Mouse (Mus musculus) megakaryocyte, adult 5-6 weeks (primary cell): ENCODE results near the gene E030018B13Rik. TPM values are rescaled to one million over a fixed set of nuclear protein-coding genes. Genes with fewer than 3 reads are reported as not detected.

Source experiments
- ATAC-seq: 2 replicates; pipeline ENCODE4 v1.8.0; 2016; ENCODE audit warnings: mild to moderate bottlenecking, inconsistent platforms; ENCODE audit not compliant: poor library complexity, severe bottlenecking
- total RNA-seq, 2 experiments: library from RNA; stranded (forward) in 1 of 2; stranded (reverse) in 1 of 2; fragments of 153-499, 151-499 nt in 1 of 2; fragments of 221-1000, 200-1000 nt in 1 of 2; gene quantifications; 2 replicates each; pipeline versions ENCODE4 v1.2.3 to v1.2.4; 2015 to 2017

The E030018B13Rik gene
- total RNA-seq, 2 experiments from 2014 or later = not detected

DNA sequence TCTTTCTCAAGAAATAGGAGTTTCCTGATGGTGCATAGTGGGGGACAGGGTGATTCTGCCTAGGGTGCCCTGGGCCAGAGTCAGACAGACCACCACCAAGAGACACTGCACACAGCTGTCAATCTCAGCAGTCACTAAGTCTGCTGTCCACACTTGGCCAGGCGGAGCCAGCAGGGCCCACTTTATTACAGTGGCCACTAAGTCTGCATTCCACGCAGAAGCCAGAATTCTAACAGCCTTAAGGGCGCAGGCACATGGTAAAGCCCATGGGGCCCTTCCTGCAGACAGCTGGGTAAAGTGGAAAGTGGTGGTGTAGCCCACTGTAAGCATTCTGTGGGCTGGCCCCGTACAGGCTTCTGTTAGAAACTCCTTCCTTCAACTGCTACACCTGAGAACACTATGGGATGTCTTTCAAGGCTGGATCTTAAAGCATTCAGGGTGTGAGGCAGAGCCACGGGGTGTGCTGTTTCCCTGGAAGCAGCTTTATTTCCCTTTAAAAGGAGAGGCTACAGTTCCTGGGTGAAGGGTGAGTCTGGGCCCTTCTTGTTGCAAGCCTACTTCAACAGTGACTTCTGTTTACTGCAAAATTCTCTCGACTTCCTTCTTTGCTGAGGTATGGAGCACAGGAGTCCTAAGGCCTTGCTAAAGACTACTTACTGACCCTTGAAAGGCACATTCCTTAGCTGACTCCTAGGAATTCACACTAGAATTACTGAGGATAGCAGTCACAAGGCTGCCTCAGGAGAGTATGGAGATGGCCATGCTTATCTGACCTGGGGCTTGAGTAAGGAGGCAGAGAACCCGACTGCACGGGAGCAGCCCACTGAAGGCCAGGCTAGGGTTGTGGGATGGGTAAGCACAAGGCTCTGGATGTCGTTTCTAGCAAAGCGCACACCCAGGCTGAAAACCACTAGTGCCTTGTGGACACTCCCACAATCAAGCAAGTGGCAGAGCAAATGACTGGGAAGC, 2.6 kb upstream of the E030018B13Rik start:
- ATAC-seq = peak; percentile 17

DNA sequence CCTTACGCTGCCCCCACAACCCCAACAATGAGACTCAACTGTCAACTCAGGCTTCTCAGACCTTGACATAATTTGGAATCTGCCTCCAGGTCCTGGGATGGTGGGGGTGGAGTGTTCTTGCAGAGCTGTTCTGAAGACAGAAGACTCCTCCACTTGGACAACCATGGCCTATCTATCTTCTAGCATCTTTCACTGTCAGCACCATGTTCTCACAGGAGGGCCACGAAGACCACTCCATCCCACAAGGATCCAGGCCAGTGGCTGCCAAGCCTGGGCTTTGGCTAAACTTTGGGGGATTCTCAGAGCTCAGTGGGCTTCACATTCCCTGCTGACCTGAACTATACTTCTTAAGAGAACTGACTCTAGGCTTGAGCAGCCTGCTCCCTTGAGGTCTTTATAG, 1.8 kb upstream of the E030018B13Rik start:
- ATAC-seq = no peak

DNA sequence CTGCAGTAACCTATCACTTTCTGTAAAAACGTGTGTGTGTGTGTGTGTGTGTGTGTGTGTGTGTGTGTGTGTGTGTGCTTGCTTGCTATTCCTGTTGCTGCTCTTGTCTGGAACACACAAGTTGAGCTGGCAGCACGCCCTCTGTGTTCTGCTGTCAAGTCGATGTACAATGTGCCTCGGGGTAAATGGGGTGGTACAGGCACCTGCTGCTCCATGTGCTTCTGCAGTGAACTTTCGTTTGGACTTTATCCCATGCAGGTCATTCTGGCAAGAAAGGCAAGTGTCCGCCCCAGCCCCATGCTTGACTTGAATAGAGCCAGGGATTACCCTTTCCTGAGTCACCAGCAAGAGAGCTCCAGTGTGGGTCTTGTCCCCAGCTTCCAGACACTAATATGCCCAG, 1.0 kb downstream of the E030018B13Rik start:
- ATAC-seq = no peak

DNA sequence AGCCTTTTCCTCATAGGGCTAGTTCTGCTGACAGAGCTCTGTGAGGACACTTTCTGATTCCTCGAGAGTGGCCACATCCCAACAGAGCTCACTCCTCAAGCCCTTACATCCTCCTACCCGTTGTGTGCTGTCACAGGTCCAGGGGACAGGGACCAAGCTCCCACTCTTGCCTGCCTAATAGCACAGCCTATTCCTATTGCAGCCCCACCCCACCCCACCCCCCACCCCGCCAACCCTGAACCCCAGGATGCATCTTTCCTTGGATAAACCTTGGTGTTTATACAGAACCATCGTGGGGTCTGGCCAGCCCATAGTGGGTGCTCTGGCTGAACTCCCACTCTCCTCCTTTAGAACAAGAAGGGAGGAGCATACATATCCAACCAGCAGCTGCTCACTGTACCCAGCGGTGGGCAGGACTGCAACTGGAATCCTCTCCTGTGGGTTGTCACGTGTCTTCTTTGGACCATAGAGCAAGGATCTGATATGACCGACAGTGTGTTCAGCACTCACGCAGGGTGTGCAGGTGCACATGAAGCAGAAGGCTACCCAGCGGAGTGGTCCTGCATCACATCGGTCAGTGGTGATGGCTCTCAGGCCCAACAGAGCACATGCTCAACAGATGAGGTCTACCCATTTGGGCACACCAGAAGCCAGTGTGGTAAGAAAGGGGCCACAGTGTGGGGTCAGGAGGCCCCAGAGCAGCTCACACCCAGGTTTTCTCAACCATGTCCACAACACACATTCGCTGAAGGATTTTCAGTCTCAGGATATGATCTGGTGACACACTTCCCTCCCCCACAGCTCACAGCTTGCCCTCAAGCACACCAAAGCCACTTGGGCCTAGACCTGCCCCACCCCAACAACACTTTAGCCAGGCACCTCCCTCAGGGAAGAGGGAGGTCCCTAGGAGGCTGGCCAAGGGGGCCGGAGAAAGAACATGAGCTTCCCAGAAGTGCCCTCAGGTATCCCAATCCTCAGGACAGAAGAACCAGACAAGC, 2.4 kb downstream of the E030018B13Rik start:
- peak; percentile 38 for ATAC-seq

DNA sequence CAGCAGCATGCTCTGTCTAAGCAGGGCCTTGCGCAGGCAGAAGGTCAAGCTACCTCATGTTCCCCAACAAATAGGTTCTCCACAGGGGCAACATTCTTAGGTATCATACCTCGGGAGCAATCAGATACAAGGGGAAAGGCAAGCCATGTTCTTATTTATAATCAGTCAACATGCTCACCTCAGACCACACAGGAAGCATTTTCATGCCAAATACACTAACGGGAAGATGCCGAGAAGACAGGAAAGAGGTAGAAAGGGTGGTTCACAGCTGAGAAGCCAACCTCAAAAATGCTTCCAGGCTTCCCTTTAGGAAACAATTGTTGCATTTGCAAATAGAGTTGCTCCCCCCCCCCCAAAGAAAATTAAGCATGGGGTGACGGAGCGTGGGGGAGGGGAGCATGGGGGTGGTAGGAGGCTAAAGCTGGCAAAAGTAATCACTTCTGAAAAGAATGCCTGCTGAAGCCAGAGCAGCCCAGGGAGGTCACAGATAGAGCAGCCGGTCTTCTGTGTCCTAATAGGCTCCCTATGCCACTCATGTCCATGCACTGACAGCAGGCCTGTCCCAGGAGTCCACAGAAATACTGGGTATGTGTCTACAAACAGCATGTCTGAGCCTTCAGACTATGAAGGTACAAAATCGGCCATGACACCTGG, 5.4 kb downstream of the E030018B13Rik start:
- no peak for ATAC-seq

DNA sequence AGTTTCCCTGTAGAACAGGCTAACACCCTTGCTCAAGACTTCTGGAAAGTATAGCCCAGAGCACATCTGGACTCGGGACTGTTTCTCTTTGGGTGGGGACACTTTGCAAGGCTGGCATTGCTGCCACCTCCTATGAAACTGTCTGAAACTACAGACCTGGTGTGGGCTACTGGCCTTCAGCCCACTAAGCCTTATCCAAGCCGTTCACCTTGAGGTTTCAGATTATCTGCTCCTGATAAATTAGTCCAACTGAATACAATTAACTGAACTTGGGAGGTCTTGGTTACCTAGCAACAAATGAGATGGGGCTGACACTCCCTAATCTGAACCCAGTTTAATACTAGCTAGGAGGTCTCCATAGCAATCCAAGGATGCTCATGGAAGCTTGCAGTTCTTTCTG, 5.9 kb downstream of the E030018B13Rik start:
- no peak for ATAC-seq

DNA sequence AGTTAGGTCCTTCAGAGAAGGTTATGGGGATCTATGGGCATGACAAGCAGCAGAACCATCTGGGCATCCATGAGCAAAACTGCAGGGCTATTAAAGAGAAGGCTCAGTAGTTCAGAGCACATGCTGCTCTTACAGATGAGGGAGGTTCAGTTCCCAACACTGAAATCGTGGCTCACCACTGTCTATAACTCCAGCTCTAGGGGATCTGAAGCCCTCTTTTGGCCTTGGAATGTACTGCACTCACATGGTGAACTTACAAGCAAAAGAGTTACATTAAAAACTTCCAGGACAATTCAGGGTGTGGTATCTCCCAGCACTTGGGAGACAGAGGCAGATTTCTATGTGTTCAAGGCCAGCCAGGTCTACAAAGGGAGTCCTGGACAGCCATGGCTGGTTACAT, 6.3 kb downstream of the E030018B13Rik start:
- ATAC-seq = no peak

DNA sequence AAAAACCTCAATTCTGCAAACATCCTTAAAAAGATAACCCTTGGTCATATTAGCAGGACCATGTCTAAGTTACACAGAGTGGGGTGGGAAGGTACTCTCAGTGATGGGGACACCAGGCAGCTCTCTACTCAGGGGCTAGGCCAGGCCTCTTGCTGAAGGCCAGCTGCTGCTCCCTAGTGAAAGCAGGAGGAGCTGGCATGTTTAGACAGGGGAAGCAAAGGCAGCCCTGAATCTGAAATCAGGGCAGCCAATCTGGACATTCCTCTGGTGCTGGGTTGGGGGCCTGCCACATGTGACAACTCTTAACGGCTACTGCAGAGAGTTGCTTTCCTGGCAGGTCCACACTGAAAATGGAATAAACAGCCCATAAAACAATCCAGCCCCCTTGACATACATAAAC, 7.5 kb downstream of the E030018B13Rik start:
- ATAC-seq = no peak

DNA sequence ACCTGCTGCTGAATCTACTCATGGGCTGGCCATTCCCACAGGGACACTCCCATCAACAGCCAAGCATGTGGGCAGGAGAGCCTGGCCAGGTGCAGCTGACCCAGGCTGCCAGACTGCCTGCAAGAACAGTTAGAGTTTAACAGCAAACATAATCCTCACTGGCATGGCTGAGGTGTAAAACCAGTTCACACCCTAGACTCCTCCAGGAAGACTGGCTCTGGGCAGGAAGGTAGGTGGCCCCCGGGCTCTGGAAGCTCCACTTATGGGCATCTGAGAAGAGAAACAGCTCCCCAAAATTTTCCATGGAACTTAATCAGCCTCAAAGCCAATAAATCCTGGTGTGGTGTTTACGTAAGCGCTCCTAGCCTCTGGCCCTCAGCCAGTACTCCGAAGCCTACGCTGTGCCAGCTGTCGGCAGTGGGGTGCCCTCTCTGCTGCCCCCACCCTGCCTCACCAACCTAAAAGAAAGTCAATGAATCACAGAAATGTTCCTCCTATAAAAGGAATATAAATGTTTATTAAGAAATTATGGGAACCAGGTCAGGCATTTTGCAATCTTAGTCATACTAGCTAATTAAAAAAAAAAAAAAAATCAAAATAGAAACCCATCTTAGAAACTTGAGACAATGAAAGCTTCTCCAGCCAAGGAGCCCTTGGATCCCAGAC, 8.2 kb downstream of the E030018B13Rik start:
- ATAC-seq = no peak

DNA sequence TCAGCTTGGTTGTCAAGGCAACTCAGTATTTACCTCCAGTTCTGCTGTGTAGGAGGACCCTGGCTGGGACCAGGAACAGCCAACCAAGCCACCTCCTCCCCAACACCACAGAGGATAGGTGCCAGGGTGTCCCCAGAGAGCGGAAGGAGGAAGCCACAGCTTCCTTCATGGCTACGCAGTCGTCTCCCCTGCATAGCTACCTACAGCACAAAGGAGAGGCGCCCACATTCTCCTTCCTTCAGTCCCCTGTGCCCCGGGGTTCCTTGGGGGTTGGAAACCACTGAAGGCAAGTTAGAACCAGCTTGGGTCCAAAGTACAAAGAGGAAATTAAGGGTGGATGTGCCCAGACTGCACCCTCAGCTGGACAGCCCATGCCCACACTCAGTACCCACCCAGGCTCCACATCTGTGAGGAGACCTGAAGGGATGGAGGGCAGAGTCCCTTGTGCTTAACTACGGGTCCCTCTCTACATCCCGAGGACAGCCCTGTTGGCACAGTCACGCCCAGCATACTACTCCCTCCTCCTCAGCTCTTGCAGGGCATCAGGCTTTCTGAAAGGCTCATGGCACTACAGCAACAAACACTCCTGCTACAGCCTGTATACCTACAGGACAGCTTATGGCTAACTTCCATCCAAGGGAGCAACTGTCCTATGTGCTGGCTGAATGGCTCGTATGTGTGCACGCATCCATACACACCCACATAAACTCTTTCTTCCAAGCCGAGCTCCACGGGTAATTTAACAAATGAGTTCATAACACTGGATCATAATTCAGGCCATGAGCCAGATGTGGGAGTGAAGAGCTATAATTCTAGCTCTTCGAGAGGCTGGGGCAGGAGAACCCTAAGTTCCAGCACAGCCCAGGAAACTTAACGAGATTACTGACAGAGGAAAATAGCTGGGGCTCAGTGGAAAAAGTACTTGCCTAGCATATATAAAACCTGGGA, 9.0 kb downstream of the E030018B13Rik start:
- peak; percentile 80 for ATAC-seq

DNA sequence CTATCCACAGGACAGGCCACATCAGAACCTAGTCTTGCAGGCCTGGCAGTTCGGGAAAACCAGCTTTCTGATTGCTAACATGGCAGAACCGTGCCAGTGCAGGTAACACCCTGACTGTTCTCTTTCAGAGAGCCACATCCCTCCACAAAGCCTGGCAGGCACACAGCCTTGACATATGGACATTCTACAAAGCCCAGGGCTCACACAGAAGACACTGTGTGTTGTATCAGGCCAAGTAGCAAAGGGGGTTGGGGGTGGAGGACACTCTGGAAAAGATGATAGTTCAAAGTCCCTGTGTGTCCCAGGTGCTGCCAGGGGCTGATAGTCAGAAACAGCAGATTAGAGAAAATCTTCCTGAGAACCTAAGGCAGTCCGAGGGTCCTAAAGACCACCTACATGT, 9.8 kb downstream of the E030018B13Rik start:
- ATAC-seq = no peak

DNA sequence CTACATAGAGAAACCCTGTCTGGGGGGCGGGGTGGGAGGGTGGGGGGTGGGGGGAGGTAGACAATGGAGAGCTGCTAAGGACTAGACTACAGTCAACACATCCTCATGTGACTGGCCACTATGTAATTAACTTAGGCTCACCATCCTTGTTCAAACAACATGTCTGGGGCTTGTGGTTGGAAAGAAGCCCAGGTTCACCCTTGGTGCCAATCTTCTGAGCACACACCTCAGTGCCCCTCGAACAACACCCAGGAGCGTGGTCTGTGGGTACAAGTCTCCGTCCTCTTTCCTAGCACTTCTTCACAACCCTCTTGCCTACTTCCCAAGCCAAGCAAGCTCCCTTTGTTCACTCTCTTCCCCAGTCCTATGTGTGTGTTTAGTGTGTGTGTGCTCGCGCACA, 10.5 kb downstream of the E030018B13Rik start:
- no peak for ATAC-seq

DNA sequence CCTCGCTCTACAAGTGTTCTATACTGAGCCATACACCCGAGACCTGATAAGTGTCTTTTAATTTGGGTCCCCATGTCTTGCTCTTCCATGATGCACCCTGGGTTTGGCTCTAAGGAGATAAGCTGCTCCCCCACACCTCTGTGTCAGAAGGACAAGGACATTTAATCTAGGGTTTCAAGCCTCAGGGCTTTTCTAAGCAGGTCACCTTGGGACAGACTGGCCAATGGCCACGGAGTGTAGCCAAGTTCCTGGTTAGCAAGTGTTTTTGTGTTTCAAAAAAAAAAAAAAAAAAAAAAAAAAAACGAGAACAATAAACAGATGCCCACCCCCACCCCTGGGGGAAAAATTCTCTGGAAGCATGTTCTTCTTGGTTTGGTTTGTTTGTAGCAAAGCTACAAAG, 12.4 kb downstream of the E030018B13Rik start:
- no peak for ATAC-seq

DNA sequence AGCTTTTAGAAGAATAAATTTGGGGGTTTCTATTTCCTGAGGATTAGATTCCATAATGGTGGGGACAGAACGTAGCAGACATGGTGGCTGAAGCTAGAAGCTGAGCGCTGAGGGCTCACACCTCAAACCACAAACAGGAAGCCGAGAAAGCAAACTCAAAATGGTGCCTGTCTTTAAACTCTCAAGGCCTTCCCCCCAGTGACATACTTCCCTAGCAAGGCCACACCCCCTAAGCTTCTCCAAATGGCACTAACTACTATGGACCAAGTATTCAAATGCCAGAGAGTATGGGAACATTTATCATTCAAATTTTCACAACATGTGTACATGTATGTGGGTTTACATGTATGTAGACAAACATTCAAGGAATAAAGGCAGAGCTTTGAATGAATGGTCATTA, 13.5 kb downstream of the E030018B13Rik start:
- ATAC-seq = peak; percentile 73

DNA sequence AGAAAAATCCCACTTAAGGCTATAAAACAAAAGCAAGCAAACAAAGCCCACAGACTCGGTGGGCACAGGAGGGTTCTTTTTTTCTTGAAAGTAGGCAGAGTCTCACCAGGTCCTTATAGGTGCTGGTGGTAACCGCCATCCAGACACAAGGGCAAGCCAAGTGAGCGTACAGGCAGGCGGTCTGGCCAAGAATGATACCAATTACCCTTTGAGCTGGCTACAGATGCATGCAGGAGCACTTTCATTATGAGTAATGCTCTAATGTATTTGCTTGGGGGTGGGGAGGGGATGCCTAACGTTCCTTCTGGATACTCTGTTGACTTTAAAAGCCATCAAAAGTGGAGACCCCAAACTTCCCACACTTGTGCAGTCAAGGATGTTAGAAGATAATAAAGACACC, 14.1 kb downstream of the E030018B13Rik start:
- ATAC-seq = no peak

DNA sequence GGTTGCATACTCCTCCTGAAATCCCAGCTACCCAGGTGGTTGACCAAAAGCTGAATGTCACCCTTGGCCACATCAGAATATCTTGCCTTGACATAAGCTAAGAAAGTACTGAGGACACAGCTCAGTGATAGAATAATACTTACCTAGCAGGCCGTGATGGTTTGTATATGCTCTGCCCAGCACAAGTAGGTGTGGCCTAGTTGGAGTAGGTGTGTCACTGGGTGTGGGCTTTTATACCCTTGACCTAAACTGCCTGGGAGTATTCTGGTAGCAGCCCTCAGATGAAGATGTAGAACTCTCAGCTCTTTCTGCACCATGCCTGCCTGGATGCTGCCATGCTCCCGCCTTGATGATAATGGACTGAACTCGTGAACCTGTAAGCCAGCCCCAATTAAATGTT, 15.8 kb downstream of the E030018B13Rik start:
- no peak for ATAC-seq

DNA sequence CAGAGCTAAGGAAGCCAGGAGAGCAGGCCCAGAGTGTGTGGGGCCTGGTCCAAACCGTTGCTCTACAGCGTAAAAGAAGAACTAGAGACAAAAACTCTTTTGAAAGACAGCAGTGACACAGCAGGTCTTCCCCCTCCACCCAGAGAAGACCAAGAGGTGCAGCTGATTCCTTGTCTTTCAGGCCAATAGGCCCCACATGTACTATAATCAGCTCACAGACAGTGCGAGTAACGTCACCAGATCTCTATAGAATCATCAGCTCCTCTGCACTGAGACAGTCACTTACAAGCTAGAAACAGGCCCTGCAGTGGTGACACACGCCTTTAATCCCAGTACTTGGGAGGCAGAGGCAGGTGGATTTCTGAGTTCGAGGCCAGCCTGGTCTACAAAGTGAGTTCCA, 17.2 kb downstream of the E030018B13Rik start:
- peak; percentile 6; the same call in 1 of the 2 replicates for ATAC-seq

DNA sequence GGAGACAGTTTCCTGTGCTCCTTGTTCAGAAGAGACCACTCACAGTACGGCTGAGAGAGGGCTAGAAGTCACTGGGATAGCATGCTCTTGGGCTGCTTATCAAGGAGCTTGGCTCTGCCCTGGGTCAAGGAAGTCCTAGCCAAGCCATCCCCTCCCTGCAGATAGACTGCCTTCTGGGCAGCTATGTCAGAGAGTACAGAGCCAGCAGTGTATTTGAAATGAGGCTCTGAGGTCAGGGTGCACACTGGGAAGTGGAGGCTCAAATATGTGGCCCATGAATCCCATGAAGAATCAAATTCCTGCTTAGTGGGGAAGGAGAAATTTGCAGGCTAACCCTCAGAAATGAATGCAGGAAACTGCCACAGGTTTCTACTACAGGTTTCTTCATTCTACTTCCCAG, 17.9 kb downstream of the E030018B13Rik start:
- no peak for ATAC-seq

DNA sequence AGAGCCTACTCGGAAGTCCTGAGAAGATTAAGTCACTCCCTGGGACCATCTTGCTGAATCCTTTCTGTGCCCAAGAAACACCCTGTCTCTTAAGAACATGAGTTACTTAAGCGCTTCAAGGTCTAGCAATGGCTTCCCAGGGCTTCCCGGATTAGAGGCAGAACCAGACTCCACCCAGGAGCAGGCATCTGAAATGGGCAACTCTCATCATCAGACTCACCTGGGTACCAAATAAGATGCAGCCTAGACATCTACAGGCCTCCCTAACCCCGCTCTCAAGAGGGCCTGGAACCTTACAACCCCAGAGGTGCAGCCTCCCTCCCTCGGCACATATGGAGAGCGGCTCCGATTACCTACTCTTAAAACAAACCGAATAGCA, 19.1 kb downstream of the E030018B13Rik start:
- ATAC-seq = no peak
